Mouse (Mus musculus) forebrain, embryonic 13.5 days (tissue): Measurements from ENCODE around the gene Col15a1. TPM values are rescaled to one million over a fixed set of nuclear protein-coding genes. Genes with fewer than 3 reads are reported as not detected.

Source experiments
- ATAC-seq: fragments of 200-750 bp; cut with Nextera tagmentation; 2 replicates; pipeline ENCODE4 v1.8.0; 2017
- H3K27ac ChIP-seq: fragments of 300-500 bp; sonication (generic); 2 replicates; pipeline ENCODE4 v1.5.1; 2015; ENCODE audit warnings: inconsistent platforms, mild to moderate bottlenecking, moderate library complexity
- H3K27me3 ChIP-seq: fragments of 300-500 bp; sonication (generic); 2 replicates; pipeline ENCODE4 v1.6.1; 2015; ENCODE audit warnings: mild to moderate bottlenecking, inconsistent platforms
- H3K36me3 ChIP-seq: fragments of 300-500 bp; sonication (generic); 2 replicates; pipeline ENCODE4 v1.6.1; 2015; ENCODE audit warnings: mild to moderate bottlenecking, inconsistent platforms; ENCODE audit not compliant: poor library complexity, severe bottlenecking
- H3K4me1 ChIP-seq: fragments of 300-500 bp; sonication (generic); 2 replicates; pipeline ENCODE4 v1.6.1; 2015; ENCODE audit warnings: inconsistent platforms
- H3K4me2 ChIP-seq: fragments of 300-500 bp; sonication (generic); 2 replicates; pipeline ENCODE4 v1.6.1; 2015; ENCODE audit warnings: inconsistent platforms, mild to moderate bottlenecking, moderate library complexity
- H3K4me3 ChIP-seq: fragments of 300-500 bp; sonication (generic); 2 replicates; pipeline ENCODE4 v1.5.1; 2015; ENCODE audit warnings: mild to moderate bottlenecking, inconsistent platforms
- H3K9ac ChIP-seq: fragments of 300-500 bp; sonication (generic); 2 replicates; pipeline ENCODE4 v1.6.1; 2015; ENCODE audit warnings: mild to moderate bottlenecking, inconsistent platforms
- H3K9me3 ChIP-seq: fragments of 300-500 bp; sonication (generic); replicated peaks from 2 replicates; pipeline ENCODE4 v1.6.1; 2016; ENCODE audit warnings: inconsistent platforms
- WGBS: fragments of 180-500 bp; shearing (Covaris S2); methylation state at CpG from one replicate; pipeline ENCODE4 v1.1.7; 2015; 5-methylcytosine and 5-hydroxymethylcytosine counted together
- polyA plus RNA-seq: library from polyadenylated mRNA; unstranded; fragments of >200 nt; fragmentation: Nextera tagmentation; extraction: Ambion mirVana; gene quantifications from 2 replicates; pipeline ENCODE4 v1.2.1, GENCODE M21; 2015

Gene Col15a1
- polyA plus RNA-seq, 1 experiment from 2014 or later: 2.4 TPM

GRCm38 (mm10) chr4:47233192-47233835, 25.4 kb downstream of the Col15a1 start:
- H3K4me1 ChIP-seq: peaks cover 12% of the 10 kb centered on the region; the same call in 1 of the 2 replicates
- no peaks in the 10 kb centered on the region for H3K27me3 ChIP-seq
- no peaks in the 10 kb centered on the region for H3K9me3 ChIP-seq
- H3K27ac ChIP-seq: no peak overlapping the region
- 85% methylated on average over 14 of the region's 14 CpGs for WGBS
- ATAC-seq: no peak
- no peak overlapping the region for H3K4me2 ChIP-seq
- H3K36me3 ChIP-seq: no peaks in the 10 kb centered on the region
- no peak overlapping the region for H3K9ac ChIP-seq
- H3K4me3 ChIP-seq: no peak overlapping the region

DNA sequence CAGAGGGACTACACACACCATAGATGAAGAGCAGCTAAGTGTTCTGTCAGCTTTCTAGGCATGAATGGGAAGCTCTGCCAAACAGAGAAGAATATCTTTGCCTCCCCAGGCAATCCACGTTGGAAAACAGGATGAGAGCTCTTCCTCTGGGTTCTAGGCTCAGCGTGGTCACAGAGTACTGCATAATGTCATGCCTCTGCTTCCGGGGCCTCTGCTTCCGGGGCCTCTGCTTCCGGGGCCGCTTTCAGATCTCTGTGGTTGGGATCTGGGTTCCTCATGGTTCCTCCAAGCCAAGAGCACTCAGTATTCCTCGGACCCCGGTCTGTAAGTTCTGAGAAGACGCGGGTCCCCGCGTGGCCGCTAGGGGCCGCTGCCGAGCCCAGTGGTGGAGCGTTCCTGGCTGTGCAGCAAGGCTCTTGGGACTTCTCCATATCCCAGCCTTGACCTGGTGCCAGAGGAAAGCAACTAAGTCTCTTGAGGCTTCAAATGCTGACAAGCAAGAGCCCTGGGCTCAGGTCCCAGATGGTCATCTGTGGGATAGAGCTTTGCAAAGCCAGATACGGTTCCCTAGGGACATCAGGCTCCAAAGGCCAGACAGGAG, 26.8 kb downstream of the Col15a1 start:
- ATAC-seq: peak; percentile 64
- Histone ChIP-seq H3K9ac (no peak overlapping the region), H3K27ac (no peak overlapping the region), H3K4me3 (no peak overlapping the region), H3K36me3 (no peaks in the 10 kb centered on the region), H3K4me2 (no peak overlapping the region), H3K27me3 (no peaks in the 10 kb centered on the region), H3K4me1 (peaks cover 12% of the 10 kb centered on the region; the same call in 1 of the 2 replicates), H3K9me3 (no peaks in the 10 kb centered on the region)
- WGBS: 21% methylated on average over 17 of the region's 17 CpGs

GRCm38 (mm10) chr4:47235312-47235711, 27.4 kb downstream of the Col15a1 start:
- no peak overlapping the region for H3K9ac ChIP-seq
- H3K4me1 ChIP-seq: peaks cover 12% of the 10 kb centered on the region; the same call in 1 of the 2 replicates
- H3K4me3 ChIP-seq: no peak overlapping the region
- ATAC-seq: peak; percentile 78
- H3K4me2 ChIP-seq: no peak overlapping the region
- 9% methylated on average over 3 of the region's 3 CpGs for WGBS
- no peaks in the 10 kb centered on the region for H3K27me3 ChIP-seq
- H3K27ac ChIP-seq: no peak overlapping the region
- no peaks in the 10 kb centered on the region for H3K9me3 ChIP-seq
- no peaks in the 10 kb centered on the region for H3K36me3 ChIP-seq

- Histone ChIP-seq H3K27ac (no peak overlapping the region), H3K4me3 (no peak overlapping the region), H3K27me3 (no peaks in the 10 kb centered on the region), H3K4me2 (no peak overlapping the region), H3K4me1 (peaks cover 12% of the 10 kb centered on the region; the same call in 1 of the 2 replicates), H3K36me3 (no peaks in the 10 kb centered on the region), H3K9ac (no peak overlapping the region), H3K9me3 (no peaks in the 10 kb centered on the region)
- WGBS: 61% methylated on average over 7 of the region's 7 CpGs
- ATAC-seq: no peak
Observed at GRCm38 (mm10) chr4:47236104-47236503, 28.1 kb downstream of the Col15a1 start.

GRCm38 (mm10) chr4:47237220-47237619, 29.3 kb downstream of the Col15a1 start:
- H3K27ac ChIP-seq: no peak overlapping the region
- H3K9ac ChIP-seq: no peak overlapping the region
- H3K27me3 ChIP-seq: no peaks in the 10 kb centered on the region
- 47% methylated on average over 15 of the region's 15 CpGs for WGBS
- no peak for ATAC-seq
- peaks cover 12% of the 10 kb centered on the region; the same call in 1 of the 2 replicates for H3K4me1 ChIP-seq
- H3K9me3 ChIP-seq: no peaks in the 10 kb centered on the region
- H3K4me2 ChIP-seq: no peak overlapping the region
- no peak overlapping the region for H3K4me3 ChIP-seq
- no peaks in the 10 kb centered on the region for H3K36me3 ChIP-seq

DNA sequence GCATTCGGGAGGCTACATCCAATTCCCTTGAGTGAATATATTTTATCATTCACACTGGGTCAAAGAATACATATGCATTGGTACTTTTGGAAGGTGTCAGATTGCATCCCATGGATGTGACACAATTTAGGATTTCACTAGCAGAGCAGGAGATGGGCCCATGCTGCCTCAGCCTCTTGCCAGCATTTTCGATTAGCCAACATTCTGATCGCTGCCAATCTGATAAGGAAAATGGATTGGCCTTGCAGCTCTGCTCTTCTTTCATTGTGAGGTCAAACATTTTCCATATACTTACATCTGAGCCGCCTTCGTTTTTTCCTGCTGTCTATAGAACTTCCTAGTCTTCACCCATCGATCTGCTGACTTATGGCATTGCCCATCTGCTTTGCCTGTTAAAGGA, 31.2 kb downstream of the Col15a1 start:
- peaks cover 12% of the 10 kb centered on the region; the same call in 1 of the 2 replicates for H3K4me1 ChIP-seq
- H3K27me3 ChIP-seq: no peaks in the 10 kb centered on the region; the same call in 1 of the 2 replicates
- H3K4me3 ChIP-seq: no peak overlapping the region
- H3K4me2 ChIP-seq: no peak overlapping the region
- H3K27ac ChIP-seq: no peak overlapping the region
- 93% methylated on average over 6 of the region's 6 CpGs for WGBS
- H3K9me3 ChIP-seq: no peaks in the 10 kb centered on the region
- ATAC-seq: no peak
- H3K36me3 ChIP-seq: no peaks in the 10 kb centered on the region
- H3K9ac ChIP-seq: no peak overlapping the region

GRCm38 (mm10) chr4:47240901-47241300, 32.9 kb downstream of the Col15a1 start:
- Histone ChIP-seq H3K9ac (no peak overlapping the region), H3K4me3 (no peak overlapping the region), H3K27ac (no peak overlapping the region), H3K4me1 (peaks cover 9% of the 10 kb centered on the region), H3K4me2 (no peak overlapping the region), H3K36me3 (no peaks in the 10 kb centered on the region), H3K27me3 (no peaks in the 10 kb centered on the region; the same call in 1 of the 2 replicates), H3K9me3 (no peaks in the 10 kb centered on the region)
- 85% methylated on average over 5 of the region's 5 CpGs for WGBS
- no peak for ATAC-seq

GRCm38 (mm10) chr4:47242127-47242526, 34.2 kb downstream of the Col15a1 start:
- no peaks in the 10 kb centered on the region for H3K36me3 ChIP-seq
- H3K4me1 ChIP-seq: peaks cover 9% of the 10 kb centered on the region
- WGBS: 83% methylated on average over 4 of the region's 4 CpGs
- H3K9me3 ChIP-seq: no peaks in the 10 kb centered on the region
- no peaks in the 10 kb centered on the region; the same call in 1 of the 2 replicates for H3K27me3 ChIP-seq
- no peak overlapping the region for H3K4me2 ChIP-seq
- no peak overlapping the region for H3K9ac ChIP-seq
- no peak for ATAC-seq
- H3K27ac ChIP-seq: no peak overlapping the region
- no peak overlapping the region for H3K4me3 ChIP-seq

DNA sequence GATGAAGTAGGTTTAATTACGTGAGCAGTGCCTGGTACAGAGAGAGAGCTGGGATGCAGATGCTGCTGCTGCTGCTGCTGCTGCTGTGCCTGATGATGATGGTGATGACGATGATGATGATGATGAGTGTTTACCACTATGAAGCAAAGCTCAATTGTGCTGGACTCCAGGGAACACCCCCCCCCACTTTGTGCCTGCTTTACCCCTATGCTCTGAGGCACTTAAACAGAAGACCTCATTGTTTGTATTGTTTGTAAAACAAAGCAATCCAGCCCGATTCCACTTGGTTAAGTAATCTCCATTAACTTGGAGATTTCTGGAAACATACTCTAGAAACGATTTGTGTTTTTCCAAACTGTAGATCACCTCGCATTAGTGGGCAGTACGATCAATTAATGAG, 36.7 kb downstream of the Col15a1 start:
- Histone ChIP-seq H3K4me2 (no peak overlapping the region), H3K27me3 (no peaks in the 10 kb centered on the region; the same call in 1 of the 2 replicates), H3K4me1 (peaks cover 9% of the 10 kb centered on the region), H3K9ac (no peak overlapping the region), H3K4me3 (no peak overlapping the region), H3K36me3 (no peaks in the 10 kb centered on the region), H3K27ac (no peak overlapping the region), H3K9me3 (no peaks in the 10 kb centered on the region)
- peak; percentile 22; the same call in 1 of the 2 replicates for ATAC-seq
- 23% methylated on average over 6 of the region's 6 CpGs for WGBS

DNA sequence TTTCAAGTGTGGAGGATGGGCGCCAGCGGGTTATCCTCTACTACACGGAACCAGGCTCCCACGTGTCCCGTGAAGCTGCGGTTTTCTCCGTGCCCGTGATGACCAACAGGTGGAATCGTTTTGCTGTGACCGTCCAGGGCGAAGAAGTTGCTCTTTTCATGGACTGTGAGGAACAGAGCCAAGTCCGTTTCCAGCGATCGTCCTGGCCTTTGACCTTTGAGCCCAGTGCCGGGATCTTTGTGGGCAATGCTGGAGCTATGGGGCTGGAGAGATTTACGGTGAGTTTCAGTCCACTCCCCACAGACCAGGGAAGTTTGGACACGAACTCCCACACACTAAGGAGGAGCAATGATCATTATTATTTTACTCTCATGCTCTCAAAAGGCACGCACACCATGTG, 37.7 kb downstream of the Col15a1 start:
- Histone ChIP-seq H3K4me1 (peaks cover 9% of the 10 kb centered on the region), H3K4me3 (no peak overlapping the region), H3K9me3 (no peaks in the 10 kb centered on the region), H3K27me3 (no peaks in the 10 kb centered on the region; the same call in 1 of the 2 replicates), H3K27ac (no peak overlapping the region), H3K36me3 (no peaks in the 10 kb centered on the region), H3K9ac (no peak overlapping the region), H3K4me2 (no peak overlapping the region)
- whole genome bisulfite sequencing: 94% methylated on average over 18 of the region's 18 CpGs
- ATAC-seq: no peak

DNA sequence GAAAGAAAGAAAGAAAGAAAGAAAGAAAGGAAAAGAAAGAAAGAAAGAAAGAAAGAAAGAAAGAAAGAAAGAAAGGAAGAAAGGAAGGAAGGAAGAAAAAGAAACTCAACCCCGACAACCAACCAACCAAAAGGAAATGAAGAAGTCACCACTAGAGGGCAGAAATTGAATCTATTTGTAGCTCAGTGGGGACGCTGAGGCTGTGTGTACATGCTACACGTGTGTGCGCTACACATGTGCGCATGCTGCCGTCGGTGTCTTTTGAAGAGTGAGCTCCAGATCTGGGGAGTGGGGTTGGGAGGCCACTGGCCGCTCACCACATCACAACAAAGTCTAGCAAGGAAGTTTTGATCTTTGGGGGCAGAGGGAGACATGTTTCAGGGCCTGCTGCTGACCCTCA, 38.9 kb downstream of the Col15a1 start:
- Histone ChIP-seq H3K9ac (no peak overlapping the region), H3K4me3 (no peak overlapping the region), H3K4me2 (no peak overlapping the region), H3K27me3 (no peaks in the 10 kb centered on the region; the same call in 1 of the 2 replicates), H3K4me1 (peaks cover 9% of the 10 kb centered on the region), H3K27ac (no peak overlapping the region), H3K9me3 (no peaks in the 10 kb centered on the region), H3K36me3 (no peaks in the 10 kb centered on the region)
- 70% methylated on average over 8 of the region's 8 CpGs for WGBS
- ATAC-seq: no peak

- Histone ChIP-seq H3K36me3 (no peaks in the 10 kb centered on the region), H3K9me3 (peaks cover 2% of the 10 kb centered on the region; the same call in 1 of the 2 replicates), H3K4me3 (no peak overlapping the region), H3K27ac (no peak overlapping the region), H3K27me3 (no peaks in the 10 kb centered on the region; the same call in 1 of the 2 replicates), H3K4me1 (peaks cover 9% of the 10 kb centered on the region), H3K9ac (no peak overlapping the region), H3K4me2 (no peak overlapping the region)
- WGBS: 71% methylated on average over 6 of the region's 6 CpGs
- ATAC-seq: no peak
Observed at GRCm38 (mm10) chr4:47247574-47247973, 39.6 kb downstream of the Col15a1 start.
